Mouse (Mus musculus) adrenal gland, postnatal 10 days (tissue): Measurements from ENCODE around the gene Ccdc85c. TPM values are rescaled to one million over a fixed set of nuclear protein-coding genes. Genes with fewer than 3 reads are reported as not detected.

Experiments used
- DNase-seq: peaks from one replicate; pipeline ENCODE4 v3.0.0; 2021; ENCODE audit warnings: mixed read lengths
- total RNA-seq, 2 experiments: library from RNA; stranded (reverse); gene quantifications; 2 replicates each; pipeline ENCODE4 v1.2.3; 2021

Ccdc85c gene
- total RNA-seq, 2 experiments from 2014 or later: 19.8 to 22.1 TPM

DNA sequence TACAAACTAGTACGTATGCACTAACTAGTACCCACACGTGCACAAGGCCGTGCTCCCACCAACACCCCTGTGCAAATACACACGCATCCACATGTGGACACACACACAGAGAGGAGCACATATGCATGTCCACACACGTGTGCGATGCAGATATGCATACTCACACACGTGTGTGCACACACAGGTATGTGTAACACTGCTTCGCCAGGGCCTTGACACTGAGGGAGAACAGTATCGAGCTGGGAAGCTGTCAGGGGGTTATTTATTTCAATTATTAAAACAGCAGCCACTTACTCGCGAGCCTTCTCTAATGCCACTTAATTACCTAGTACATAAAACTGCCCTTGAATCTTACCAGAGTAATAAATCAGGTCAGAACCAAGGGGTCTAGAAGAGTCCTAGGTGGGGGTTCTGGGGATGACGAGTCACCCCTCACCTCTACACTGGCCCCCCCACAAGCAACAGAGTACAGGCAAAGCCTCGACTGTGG, 34.8 kb downstream of the Ccdc85c start:
- DNase-seq: no peak

DNA sequence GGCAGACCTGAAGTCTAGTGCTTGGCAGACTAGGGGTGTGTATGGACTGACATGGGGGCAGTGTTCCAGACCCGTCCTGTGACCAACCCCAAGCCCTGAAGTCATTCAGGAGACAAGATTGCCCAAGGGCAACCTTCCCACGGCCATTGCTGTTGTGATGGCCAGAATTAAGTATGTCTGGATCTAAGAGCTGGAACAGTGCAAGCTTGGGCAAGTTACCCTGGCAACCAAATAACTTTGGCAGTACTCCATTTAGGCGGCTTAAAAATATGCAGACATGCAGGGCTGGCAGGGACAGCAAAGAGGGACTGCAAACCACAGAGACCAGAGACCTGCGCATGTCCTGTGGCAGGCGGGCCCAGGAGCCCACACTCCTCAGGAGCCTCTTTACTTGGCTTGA, 35.8 kb downstream of the Ccdc85c start:
- peak; percentile 79 for DNase-seq

DNA sequence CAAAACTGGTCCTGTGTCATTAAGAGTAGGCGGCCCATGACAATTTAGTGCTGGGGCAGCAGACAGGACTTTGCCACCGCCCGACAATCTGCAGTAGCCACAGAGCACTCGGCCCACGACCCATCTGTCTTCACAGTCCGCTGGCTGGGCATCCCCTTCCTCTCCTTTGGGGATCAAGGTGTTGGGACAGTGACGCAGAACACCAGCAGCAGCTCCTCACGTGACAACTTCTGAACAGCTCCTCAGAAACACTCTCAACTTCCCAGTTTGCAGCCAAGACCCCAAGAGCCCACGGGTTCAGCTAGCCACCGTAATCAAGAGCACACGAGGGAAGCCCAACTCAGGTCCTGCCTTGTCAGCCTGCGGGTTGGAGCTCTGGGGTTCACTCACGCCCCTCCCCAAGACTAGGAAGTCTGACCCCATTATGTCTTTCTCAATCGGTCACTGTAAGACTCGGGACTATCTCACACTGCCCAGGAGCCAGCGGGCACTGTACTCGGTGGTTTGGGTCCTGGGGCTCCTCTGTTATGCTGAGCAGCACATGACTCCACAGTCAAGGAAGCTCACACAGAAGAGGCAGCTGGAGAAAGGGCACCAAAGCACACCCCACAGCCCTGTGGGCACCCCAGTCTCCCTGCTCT, 36.7 kb downstream of the Ccdc85c start:
- no peak for DNase-seq

DNA sequence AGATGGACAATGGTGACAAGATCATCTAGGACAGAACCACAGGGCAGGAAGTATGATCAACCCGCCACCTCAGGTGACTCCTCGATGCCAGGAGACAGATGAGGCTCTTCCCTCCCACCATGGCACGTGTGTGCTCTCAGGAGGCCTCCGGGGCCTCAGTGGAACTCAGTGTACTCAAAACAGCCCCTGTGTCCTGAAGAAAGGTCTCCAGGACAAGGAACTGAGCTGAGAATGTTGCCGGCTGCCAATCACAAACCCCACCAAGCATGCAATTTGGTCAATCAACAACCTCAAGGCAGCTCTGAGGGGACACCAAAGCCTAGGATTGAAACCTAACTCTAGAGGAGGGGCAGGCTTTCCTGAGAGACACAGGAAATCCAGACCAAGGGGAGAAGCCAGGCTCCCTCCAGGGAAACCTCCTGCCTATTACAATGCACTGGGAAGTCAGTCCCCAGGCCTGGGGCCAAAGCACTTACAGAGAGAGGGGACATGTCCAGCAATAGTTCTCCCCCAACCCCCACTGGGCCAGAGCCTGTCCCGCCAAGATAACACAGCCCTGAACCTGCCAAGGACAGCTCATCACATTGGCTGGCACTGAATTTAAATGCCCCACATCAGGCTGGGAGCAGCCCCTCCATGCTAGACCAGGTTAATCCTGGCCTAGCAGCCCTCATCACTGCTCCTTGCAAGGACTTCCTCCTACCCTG, 37.8 kb downstream of the Ccdc85c start:
- no peak for DNase-seq

DNA sequence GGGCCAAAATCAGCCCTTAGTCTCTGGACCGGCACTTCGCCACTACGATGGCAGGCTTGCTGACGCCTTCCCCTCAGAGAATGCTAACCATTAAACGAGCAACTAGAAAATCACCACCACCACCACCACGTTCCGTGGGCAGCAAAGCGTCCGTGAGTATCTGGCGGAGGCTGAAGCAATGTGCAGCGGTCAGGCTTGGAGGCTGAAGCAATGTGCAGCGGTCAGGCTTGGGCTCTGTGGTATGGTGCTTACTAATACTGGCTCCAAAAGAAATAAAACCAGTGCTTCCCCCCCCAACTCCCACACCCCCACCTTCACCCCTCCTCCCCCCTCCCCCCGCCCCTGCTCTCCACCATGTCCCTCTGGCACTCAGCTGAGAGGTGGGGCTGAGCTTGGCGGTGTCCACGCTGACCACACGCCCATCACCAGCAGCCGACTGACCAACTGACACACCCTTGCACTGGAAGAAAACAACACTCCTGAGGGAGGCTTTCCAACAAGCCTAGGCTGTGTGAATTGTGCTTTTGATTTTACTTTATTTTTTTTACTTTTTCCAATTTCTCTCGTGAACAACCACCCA, 39.2 kb downstream of the Ccdc85c start:
- no peak for DNase-seq

DNA sequence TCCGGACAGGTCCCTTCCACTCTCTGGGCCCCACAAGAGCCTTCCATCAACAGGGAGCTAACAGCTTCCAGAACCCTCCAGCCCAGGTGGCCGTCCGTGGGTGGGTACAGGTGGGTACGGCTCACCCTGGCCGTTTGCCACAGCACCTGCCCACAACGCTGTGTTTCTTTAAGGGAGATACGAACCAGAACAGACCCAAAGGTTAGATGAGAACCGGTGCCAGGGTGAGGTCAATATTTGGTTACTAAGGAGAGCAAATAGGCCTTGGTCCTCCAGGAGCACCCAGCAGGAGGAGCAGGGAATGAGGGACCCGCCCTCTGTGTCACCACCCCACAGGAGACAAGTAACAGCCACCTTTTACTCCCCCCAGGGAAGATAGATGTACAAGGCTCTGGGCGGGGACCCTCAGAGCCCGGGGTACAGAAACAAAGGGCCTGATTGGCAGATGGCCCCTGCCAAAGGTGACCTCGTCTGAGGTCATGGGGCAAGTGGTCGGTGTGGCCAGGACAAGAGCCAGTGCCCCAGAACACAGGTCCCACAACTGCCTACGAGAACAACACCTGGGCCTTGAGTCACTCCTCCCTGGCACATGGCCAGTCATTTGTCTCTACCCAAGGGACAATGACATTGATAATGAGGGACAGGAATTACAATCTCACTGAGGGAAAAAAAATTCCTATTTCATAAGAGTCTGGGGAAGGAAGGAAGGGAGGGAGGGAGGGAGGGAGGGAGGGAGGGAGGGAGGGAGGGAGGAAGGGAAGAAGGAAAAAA, 40.2 kb downstream of the Ccdc85c start:
- DNase-seq: no peak

DNA sequence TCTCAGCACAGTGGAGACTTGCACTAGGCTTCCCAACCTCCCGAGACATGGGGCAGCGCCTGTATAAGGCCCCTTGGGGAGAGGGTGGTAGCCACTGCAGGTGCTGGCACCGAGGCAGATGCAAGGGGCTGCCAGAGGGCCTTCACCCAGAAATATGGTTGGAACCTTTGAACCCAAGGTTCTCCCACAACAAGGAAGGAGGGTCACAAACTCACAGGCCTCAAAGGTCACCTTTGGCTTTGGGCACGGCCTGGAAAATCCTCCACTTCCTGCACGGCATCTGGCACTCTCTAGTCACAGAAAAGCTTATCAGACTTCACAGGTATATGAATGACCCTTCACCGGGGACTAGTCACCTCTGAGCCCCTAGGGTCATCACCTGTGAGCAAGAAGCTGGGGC, 41.5 kb downstream of the Ccdc85c start:
- DNase-seq: no peak

DNA sequence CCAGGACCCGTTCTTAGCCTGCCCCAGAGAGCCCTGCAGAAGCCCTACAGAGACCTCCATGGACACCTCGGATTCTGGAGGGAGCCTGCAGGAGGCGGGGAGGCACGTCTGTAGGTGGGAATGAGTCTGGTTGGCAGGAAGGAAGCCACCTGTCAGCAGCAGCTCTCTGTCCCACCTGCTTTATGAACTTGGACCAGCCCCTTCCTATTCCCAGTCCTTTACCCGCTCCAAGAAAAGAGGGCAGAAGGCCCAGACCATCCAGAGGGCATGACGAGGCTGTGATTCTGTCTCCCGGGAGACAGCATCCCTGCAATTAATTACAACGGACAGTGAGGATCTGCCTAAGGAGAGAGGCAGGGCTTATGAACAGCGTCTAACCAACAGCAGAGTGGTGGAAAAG, 43.3 kb downstream of the Ccdc85c start:
- DNase-seq: no peak

DNA sequence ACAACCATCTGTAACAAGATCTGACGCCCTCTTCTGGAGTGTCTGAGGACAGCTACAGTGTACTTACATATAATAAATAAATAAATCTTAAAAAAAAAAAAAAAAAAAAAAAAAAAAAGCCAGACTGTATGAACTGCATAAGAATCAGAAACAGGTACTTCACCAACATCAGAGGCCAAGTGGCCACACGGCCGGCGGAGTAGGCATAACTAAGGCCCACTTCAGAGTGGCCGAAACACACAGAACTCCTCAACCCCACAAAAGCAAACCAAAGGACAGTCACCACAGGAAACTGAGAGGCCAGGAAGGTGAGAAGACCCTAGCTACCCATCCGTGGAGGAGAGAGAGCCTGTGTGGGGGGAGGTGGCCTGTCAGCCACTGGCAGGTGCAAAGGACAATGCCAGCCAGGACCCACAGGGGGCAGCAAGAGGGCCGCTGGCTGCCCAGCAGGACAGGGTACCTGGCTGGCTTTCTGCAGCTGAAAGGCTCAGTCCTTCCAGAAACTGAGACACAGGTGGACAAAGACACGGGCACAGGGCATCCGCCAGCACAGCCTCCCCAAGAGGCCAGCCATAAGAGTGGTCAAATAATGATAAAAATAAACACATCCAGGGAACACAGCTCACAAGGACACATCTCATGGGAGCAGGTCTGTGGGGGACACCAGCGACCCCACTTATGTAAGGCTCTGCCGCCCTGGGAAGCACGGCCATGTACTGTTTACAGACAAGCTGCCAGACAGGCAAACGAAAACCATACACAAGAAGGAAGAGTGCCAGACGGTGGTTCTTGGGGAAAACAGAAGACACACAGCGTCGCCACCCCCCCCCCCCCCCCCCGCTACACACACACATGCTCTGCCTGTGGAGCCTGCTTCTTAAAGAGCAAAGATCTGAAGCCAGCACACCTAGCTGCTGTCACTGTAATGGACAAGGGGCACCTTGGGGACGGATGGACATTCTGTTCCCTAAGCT, 44.1 kb downstream of the Ccdc85c start:
- DNase-seq: peak; percentile 75

DNA sequence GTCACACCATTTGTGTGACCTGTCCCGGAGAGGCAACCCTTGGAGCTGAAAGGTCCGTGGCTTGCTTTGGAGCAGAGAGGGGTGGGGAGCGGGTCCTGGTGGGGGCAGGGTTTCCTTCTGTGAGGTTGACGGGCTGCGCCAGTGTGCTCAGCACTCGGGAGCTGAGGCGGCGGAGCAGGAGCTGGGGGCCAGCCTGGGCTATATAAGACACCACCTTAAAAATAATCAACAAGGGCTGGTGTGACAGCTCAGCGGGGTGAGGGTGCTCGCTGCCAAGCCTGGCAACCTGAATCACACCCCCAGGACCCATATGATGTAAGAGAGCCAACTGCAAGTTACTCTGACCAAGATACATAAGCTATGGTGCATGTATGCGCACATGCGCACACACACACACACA, 45.1 kb downstream of the Ccdc85c start:
- no peak for DNase-seq

DNA sequence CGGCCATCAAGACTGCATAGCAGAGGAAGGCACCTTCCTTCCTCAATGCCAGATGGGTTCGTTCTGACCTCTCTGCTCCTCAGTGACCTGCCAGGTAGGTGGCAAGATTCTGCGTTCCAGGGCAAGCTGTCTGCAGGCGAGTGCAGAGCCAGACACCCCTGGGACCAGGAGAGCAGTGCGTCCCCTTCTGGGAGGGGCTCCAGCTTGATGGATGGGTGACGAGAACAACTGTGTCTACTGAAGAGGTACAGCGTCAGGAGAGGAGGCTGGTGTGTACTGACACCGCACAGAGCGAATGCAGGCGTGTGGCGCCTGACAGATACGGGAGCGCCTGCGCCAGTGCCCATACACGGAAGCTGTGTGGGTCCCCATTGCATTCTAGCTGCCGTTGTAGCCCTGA, 47.7 kb downstream of the Ccdc85c start:
- no peak for DNase-seq

DNA sequence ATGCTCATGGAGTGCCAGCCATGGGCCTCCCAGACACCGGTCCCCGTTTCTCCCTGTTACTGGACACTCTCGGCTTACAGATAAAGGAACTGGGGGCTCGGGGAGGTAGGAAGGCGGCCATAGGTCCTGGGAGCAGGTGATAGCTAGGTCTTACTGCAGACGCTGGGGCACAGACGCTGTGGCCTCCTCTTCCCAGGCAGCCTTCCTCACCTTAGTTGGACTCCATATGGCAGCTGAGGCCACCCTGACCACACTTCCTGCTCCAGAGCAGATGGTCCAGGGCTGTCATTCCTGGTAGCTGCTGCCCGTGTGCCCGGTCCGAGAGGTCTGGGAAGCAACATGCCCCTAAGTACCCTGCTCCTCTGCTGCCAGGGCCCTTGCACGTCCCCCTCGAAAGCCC, 48.3 kb downstream of the Ccdc85c start:
- DNase-seq: no peak

DNA sequence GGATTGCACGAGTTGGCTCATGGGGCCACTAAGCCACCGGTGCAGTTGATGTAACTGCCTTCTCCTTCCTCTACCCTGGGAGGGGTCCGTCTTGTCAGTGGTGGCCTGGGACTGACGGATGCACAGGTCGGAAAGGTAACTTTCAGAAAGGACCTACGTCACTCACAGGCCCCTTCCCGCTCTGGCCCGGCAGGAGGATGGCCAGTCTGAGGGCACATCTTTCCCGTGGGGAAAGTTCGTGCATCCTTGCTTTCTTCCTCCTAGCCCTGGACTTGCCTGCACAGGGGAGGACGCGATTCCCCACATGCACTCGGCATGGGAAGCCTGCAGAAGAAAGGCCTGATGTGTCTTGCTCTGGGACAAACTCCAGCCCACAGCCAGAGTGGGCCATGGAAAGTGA, 49.0 kb downstream of the Ccdc85c start:
- DNase-seq: no peak

DNA sequence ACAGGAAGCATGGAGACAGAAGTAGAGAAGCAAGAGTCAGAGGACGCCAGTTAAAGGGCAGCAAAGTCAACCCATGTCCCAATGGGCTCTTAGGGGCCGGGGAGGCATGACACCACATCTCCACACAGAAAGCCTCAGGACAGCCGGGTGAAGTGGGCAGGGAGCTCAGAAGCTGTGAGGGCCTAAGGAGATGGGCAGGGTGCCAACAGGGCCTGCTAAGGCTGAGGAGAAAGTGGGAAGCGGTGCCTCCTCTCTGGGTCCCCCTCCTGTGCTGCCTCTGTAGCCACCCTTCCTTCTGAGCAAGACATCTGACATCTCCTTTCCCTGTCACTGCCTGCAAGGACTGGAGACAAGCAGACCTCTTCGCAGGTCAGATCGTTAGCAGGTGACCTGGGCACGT, 49.4 kb downstream of the Ccdc85c start:
- no peak for DNase-seq

DNA sequence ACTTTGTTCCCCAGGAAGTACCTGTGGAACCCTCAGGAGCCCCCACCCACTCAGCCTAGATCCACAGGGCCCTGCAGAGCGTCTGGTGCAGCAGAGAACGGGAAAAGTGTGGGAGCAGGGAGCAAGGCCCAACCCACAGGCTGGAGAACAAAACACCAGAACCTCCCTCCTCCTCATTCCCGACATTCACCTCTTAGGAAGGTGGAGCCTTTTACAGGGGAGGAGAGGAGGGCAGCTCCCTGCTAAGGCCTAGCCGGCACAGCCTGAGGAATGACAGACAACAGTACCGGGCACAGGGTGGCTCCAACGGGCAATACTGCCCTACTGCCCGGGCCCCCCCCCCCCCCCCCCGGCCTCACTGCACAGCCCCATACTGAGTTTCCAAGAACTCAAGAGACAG, 51.9 kb downstream of the Ccdc85c start:
- DNase-seq: no peak

DNA sequence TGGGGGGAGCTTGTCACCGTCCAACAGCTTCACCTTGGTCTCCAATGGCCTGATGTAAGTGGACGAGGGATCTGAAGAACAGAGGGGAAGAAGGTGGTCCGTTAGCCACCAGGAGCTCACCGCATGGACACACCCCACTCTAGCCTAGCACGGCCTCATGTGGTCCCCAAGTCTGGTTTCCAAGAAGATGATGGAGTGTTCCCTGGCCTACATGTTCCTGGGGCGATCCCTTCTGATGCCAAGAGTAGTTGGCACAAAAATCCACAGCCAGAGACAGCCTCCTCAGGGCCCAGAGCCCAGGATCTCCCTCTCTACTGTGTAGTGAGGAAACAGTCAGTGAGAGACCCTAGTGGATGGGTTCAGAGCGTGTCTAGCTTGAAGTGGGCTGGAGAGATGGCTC, 53.5 kb downstream of the Ccdc85c start:
- no peak for DNase-seq

DNA sequence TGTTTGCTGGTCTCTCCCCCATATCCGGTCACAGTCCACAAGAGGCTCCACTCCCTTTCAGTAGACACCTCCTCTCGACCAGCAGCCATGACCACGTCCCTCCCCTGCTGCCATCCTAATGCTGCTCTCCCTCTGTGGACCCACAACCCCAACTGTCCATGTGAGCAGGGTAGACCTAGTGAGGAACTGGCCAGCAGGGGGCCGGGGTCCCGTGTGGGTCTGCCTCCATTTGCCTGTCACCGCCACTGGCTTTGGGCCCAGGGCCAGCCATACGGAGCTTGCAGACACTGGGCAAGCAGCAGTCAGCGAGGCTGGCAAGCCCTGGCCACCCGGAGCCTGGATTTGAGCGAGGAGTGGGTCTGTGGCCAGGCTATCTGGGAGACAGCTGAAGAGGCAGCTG, 54.0 kb downstream of the Ccdc85c start:
- DNase-seq: no peak

DNA sequence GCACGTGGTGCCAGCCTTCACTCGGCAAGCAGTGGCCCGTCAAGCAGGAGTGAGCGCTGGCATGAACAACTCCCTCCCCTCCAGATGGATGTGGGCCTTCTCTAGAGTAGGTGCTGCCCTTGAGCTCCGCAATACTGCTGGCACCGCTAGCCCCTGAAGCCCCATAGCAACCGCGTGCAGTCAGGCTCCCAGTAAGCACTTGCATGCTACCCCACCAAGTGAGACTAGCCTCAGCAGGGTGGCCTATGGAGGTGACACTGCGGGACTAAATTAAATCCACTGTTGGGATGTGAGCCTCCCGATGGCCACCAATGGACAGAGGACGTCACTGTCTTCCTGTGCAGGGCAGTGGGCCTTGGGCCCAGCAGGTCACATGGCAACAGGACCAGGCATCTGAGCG, 54.6 kb downstream of the Ccdc85c start:
- DNase-seq: no peak

DNA sequence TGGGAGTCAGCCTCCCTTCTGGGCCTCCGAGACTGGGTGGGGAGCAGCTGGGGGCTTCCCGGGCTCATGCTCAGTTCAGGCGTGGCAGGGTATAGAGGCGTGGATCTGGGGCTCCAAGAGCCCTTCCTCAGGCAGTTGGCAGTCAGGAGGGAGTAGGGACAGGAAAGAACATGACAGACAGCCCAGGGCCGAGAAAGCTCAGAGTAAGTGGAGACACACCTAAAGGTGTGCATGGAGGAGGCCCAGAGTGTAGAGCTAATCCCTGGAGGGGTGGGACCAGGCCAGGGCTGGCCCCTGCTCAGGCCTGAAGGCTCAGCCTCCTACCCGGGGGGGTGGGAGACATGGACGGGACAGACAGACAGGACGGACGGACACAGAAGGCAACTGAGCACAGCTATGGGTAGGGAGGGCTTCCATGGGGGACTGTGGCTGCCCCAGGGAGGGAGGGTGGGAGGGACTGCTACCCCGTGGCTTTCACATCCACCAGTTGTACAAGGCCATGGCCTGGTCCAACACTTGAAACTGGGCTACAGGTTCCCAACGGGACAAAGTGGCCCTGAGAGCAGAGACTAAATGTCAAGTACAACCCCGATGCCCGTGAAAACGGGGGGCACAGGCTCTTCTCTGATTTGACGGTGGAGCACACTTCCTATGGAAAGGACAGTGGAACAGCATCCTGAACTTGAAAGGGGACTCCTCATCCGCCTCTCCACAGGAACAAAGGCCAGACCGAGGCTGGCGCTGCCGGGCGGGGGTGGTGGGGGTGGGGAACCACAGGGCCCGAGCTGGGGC, 55.2 kb downstream of the Ccdc85c start:
- no peak for DNase-seq

DNA sequence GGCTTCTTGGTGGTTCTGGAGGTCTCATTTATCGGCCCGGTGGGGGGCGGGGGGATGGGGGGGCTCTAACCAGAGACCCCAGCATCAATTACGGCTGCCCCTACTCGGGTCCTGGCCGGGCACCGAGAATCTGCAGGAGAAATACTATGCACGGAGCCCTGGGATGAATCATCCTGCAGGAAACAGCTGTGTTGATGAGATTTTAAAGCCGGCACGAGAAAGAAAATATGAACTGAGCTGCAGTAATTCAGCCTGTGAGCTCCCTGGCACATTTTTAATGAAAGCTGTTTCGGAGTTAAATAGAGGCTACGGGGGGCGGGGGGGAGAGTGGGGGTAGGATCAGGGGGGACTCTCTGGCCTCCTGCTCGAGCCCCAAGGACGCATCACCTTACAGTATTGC, 56.1 kb downstream of the Ccdc85c start:
- no peak for DNase-seq

DNA sequence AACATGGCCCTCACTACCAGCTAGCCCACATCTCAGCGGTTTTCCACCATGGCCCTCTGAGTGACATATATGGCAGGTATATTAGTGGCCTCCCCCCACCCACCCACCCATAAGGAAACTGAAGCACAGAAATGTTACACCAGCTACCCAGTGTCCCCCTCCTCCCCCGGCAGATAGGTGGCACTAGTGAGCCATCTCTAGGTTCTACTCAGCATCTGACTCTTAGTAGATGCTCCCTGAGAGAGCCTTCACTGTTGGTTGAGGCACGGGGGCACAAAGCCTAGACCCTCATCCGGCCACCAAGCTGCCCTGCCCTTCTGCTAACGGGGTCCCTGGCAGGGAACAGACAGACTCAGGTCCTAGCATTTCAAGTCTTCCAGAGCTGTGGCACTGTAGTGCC, 57.7 kb downstream of the Ccdc85c start:
- peak; percentile 80 for DNase-seq
